Mouse (Mus musculus) 416B (cell line): ENCODE data around the gene Atox1.

Experiments
- DNase-seq: peaks from one replicate; pipeline ENCODE4 v3.0.0; 2011; ENCODE audit warnings: low read depth

Atox1 gene

GRCm38 (mm10) chr11:55413416-55413796 lies 47.6 kb downstream of the Atox1 start:
- no peak for DNase-seq

GRCm38 (mm10) chr11:55412680-55413415 lies 48.2 kb downstream of the Atox1 start:
- DNase-seq = no peak

GRCm38 (mm10) chr11:55412034-55412433 lies 49.0 kb downstream of the Atox1 start:
- no peak for DNase-seq

- no peak for DNase-seq
These were observed 50.5 kb downstream of the Atox1 start for GRCm38 (mm10) chr11:55410502-55410901.

- DNase-seq = no peak
These were observed 51.0 kb downstream of the Atox1 start for GRCm38 (mm10) chr11:55410005-55410404.

- DNase-seq = no peak
These were observed 53.9 kb downstream of the Atox1 start for GRCm38 (mm10) chr11:55407133-55407532.

- DNase-seq = peak; percentile 89
These were observed 55.2 kb downstream of the Atox1 start for GRCm38 (mm10) chr11:55405601-55406469.

- DNase-seq = peak; percentile 54
These were observed 56.2 kb downstream of the Atox1 start for GRCm38 (mm10) chr11:55404659-55405457.

GRCm38 (mm10) chr11:55400863-55401262 lies 60.2 kb downstream of the Atox1 start:
- DNase-seq = no peak

GRCm38 (mm10) chr11:55398371-55398770 lies 62.7 kb downstream of the Atox1 start:
- no peak for DNase-seq

- DNase-seq = no peak
These were observed 63.6 kb downstream of the Atox1 start for GRCm38 (mm10) chr11:55397441-55397840.

- no peak for DNase-seq
These were observed 64.0 kb downstream of the Atox1 start for GRCm38 (mm10) chr11:55397036-55397435.
